Mouse (Mus musculus) CH12F3 (cell line): ENCODE results near the gene Rab44.

ENCODE experiments used
- in situ Hi-C: fragments of 300-500 bp; cut with MboI; formaldehyde crosslinking; loops from 2 replicates; pipeline ENCODE4 v1.14.3; 2020; ENCODE audit warnings: low sequenced_read_pairs

Gene Rab44

DNA sequence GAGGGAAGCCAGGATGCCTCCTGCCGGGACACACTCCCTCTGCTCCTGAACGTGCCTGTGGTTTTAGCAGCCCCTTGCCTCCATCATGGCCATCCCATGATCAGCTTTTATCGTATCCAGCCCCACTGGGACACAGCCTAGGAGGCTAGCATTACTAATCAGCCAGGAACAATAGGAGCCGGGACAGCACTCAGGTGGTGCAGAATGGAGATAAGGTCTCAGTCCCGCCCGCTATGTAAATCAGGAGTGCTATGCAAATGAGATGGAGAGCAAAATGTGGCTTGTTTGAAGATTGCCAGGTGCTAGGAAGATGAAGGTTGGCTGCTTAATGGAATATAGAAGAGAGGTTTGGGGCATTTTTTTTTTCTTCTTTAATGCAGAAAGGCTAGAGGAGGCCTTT lies 51.5 kb downstream of the Rab44 start:
- in situ Hi-C loops, result loop anchor here (5.0 kb wide), 1 partner anchor 118 kb away; no protein-coding TSS in a partner anchor

- in situ Hi-C loops, result loop anchor here (5.0 kb wide), 1 partner anchor 119 kb away; no protein-coding TSS in a partner anchor
Observed at GRCm38 (mm10) chr17:29165967-29166578, 52.1 kb downstream of the Rab44 start.

DNA sequence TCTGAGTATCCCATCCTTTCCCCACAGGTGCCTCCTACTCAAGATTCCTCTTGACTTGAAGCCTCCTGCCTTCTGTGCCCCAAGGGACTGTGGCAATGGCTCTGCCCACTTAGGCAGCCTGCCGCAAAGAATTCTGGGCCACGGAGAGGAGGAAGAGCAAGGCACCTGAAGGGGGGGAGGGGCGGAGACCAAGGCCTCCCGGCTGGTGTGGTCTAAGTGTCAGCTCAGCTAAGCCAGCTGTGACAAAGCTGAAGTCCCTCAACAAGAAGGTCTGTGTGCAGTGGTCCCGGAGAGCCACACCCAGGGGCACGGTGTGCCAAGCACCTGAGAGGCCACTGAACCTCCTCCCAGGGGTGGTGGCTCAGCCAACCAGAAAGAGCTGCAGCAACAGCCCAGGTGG lies 53.4 kb downstream of the Rab44 start:
- in situ Hi-C loops, result loop anchor here (5.0 kb wide), 1 partner anchor 120 kb away; no protein-coding TSS in a partner anchor

- in situ Hi-C loops, result loop anchor here (5.0 kb wide), 1 partner anchor 121 kb away; no protein-coding TSS in a partner anchor
Observed at GRCm38 (mm10) chr17:29168438-29168837, 54.5 kb downstream of the Rab44 start.

GRCm38 (mm10) chr17:29168996-29169601 lies 55.2 kb downstream of the Rab44 start:
- in situ Hi-C loops, result loop anchor here (5.0 kb wide), 1 partner anchor 122 kb away; no protein-coding TSS in a partner anchor

- in situ Hi-C loops, result no loop called here
Observed at GRCm38 (mm10) chr17:29170431-29171000, 56.6 kb downstream of the Rab44 start.

GRCm38 (mm10) chr17:29171001-29171772 lies 57.2 kb downstream of the Rab44 start:
- in situ Hi-C loops, result no loop called here

DNA sequence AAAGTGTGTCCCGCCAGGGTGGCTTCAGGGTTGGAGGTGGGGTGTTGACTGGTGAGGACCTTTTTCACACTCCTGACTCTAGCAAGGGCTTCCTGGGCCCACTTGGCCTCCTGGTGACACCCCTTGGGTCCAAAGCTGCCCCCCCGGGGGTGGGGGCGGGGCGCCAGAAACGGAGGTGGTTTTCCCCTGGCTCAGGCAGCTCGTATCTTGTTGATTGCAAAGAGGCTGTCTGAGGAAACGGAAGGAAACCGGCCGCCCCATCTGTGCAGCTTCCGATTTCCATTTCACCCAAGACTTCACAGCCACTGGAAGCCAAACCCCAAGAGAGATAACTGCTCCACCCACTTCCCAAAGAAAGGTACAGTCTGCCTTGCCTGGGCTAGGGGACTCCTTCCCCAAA lies 58.1 kb downstream of the Rab44 start:
- in situ Hi-C loops, result no loop called here

DNA sequence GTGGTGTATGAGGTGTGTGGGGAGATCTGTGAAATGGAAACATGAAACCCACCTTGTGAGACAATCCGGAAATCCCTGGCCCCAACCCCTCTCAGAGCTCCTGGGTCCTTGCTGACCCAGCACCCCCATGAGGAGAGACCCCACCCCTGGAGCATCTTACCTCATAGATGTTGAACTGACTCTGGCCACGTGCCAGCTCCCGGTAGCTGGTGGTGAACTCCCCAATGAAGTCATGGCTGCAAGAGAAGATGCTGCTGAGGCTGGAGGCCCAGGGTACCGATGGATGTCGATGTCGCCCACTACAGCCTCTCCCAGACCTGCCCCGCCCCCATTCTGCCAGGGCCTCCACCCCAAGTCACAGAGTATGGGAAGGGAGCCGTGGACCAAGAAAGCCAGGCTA lies 59.2 kb downstream of the Rab44 start:
- in situ Hi-C loops, result no loop called here

DNA sequence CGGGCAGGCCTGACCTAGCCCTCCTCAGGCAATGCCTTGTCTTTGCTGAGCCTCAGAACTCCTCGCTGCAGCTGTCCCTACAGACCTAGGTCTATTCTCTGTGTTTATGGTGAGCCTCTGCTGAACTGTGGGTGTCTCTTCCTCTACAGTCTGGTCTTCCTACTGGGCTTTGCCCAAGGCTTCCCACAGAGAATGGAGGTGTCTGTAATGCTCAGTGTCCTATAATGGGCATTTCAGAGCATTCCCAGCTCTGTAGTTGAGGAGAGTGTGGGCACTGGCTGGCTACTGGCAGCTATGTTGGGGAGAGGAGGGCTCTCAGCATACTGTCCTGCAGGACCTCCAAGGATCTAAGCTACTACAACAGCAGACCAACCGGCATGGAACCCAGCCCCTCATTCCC lies 61.7 kb downstream of the Rab44 start:
- in situ Hi-C loops, result loop anchor here (5.0 kb wide), 1 partner anchor 72 kb away; no protein-coding TSS in a partner anchor

DNA sequence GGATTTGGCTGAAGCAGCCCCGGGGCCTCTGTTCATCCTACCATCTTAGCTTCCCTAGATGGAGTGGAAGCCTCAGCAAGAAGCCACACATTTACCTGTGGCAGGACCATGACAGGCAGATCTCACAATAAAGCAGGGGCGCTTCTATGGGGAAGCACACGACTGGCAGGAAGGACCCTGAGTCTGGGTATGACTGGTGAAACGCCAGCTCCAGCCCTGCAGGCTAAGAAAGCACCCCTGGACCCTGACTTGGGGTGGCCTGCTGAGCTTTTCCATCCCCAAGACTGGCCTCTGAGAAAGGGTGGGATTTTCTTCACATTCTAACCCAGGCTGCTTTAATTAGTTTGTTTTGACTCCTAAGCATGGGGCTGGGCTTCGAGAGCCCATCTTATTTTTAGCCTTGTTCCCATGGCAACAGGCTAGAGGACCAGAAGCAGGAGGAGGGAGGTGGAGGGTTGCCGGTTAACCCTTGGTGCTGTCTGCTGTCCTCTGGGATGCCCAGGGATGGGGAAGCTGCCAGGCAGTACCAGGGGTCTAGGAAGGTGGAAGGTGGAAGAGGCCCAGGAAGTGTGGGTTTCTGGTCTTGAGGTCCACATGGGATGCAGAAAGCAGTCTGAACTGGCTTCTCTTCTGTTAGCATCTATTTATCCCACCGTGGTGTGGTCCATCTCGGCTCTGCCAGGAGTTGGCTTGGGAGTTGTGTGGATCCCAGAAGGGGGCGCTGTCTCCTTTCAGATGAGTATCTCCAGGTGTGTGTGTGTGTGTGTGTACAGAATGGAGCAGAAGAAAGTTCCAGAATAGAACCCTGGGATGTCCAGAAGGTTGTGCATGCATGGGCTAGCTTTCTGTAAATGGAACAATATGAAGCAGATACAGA lies 62.7 kb downstream of the Rab44 start:
- in situ Hi-C loops, result loop anchor here (5.0 kb wide), 1 partner anchor 71 kb away; no protein-coding TSS in a partner anchor

- in situ Hi-C loops, result loop anchor here (5.0 kb wide), 1 partner anchor 69 kb away; no protein-coding TSS in a partner anchor
Observed at GRCm38 (mm10) chr17:29178503-29179059, 64.6 kb downstream of the Rab44 start.

DNA sequence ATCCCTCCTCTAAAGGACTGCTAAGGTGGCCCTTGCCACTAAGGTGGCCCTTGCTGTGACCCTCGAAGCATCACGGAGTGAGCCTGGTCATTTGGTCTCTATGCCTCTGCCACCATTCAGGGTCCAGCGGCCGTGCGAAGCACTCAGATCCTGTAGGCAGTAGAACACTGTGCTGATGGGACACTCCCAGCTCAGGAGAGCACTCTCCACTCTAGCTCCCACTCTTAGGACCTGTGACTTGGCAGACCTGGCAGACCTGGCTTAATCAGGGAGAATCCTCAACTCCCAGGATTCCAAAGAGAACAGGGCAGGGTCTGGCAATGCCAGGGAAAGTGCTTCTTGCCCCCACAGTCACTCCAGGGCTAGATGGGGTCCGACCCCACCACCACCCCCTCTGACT lies 66.0 kb downstream of the Rab44 start:
- in situ Hi-C loops, result loop anchor here (5.0 kb wide), 1 partner anchor 67 kb away; no protein-coding TSS in a partner anchor

DNA sequence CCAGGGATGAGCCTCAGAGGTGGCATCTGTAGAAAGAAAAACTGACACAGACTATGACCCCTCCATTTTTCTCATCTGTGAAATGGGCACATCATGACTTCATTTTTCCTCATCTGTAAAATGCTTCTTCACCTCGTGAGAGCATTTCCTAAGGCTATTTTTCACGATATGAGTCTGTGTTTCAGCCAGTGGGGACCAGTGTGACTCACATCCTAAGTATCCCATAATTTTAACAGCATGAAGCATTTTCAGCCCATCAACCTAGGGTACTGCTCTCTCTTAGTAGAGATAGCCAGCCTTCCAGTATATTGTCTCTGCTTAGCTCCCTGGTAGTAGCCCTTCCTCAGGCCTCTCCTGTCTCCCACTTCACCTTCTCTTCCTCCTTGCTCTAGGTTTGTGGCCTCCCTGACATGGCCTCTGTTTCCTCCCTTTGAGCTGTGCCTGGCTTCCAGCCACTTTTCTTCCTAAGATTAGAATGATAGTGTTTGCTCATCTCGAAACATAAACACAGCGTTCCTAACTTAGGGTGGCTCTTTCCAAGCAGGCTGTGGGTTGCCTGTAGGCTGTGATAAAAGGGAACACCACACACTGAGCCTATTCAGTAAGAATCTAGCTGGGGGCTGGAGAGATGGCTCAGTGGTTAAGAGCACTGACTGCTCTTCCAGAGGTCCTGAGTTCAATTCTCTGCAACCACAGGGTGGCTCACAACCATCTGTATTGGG lies 66.6 kb downstream of the Rab44 start:
- in situ Hi-C loops, result no loop called here

GRCm38 (mm10) chr17:29181751-29182150 lies 67.8 kb downstream of the Rab44 start:
- in situ Hi-C loops, result no loop called here

DNA sequence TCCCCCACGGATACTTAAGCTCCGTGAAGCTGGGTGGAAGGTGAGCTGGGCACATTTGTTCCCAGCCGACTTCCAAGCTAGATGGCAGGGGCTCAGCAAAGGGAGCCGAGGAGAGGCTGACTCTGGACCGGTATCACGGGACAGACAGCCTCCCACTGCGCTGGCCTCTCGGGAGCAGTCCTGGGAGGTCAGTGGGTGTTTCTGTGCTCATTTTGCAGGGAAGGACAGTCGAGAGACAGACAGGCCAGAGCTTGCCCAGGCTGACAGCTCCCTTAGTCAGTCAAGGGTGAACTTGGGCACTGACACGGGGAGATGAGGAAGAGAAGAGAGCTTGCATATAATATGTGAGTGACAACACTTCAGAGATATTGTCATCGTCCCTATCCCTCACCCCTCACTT lies 69.2 kb downstream of the Rab44 start:
- in situ Hi-C loops, result no loop called here

DNA sequence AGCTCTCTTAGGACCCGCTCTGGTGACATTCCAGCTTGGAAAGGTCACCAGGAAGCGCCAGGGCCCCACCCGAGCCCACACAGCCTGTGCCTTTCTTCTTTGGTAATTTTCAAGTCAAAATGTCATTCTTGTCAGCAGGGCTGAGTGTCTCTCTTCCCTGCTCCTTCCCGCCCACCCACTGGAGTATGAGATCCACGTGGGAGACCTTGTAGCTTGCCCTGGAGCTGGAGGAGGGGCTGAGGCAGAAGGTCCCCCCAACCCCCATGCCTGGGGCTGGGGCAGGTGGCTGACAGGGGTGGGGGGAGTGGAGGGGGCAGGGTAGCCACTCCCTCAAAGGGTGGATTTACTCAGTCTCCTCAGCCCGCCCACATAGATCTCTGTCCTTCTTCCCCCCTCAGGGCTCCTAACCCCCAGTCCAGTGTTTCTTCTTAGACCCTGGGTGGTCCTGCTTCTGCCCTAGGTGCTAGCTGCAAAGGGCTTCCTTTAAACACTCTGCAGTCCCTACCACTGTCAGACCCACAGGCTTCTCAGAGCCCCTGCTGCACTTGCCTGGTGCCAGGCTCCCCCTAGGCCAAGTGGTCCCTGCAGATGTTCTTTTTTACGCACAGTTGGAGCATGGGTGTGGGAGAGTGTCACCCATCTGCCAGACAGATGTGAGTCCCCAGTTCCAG lies 71.6 kb downstream of the Rab44 start:
- in situ Hi-C loops, result no loop called here

DNA sequence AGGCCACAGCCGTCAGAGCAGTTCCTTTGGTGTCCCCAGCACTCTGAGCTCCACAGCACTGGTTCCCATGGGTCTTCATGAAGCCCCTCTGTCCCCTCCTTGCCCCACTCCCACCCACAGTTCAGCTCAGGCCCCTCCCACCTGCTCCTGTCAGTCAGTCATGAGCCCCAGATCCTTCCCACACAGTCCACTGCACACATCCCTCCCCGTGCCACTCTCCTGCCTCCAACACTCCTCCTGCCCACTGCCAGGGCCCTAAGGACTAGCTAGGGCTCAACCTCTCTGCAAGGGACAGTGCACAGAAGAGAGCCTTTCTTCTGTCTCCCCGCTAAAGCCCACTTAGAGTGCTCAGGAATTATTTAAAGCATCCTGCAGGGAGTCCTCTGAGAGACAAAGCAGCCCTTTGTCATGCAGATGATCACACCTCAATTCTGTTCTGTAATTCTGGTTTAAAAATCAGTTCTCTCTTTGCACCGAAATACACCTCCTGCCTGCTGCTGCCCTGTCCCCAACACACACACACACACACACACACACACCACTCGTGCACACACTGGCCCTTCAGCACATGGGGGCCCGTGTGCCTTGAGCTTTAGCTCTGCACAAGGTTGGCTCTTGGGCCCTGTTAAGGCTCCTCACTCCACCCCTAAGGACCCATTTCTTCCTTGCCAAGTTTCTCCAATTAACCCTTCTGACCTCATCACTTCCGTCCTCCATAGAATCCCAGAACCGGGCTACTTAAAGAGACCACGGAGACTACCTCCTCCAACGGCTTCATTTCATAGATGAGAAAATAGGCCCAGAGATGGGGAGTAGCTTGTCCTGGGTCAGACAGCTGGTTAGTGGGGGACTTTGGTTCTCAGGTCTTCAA lies 73.3 kb downstream of the Rab44 start:
- in situ Hi-C loops, result no loop called here
